Mouse (Mus musculus) CH12.LX (cell line): Measurements from ENCODE around the gene Rxfp3. TPM values are rescaled to one million over a fixed set of nuclear protein-coding genes. Genes with fewer than 3 reads are reported as not detected.

Source experiments
- DNase-seq: peaks from one replicate; pipeline ENCODE4 v3.0.0-alpha.2; 2013; ENCODE audit errors: extremely low read depth
- H3K27ac ChIP-seq: 2 replicates; pipeline ENCODE4 v1.5.1; 2012; ENCODE audit warnings: low read depth, mild to moderate bottlenecking, control low read depth, moderate library complexity; ENCODE audit not compliant: insufficient read depth
- H3K27me3 ChIP-seq: replicated peaks from 2 replicates; pipeline ENCODE3; 2012; ENCODE audit warnings: inconsistent platforms
- H3K36me3 ChIP-seq, 2 experiments: replicated peaks in 1 of 2; 2 replicates each; pipeline versions ENCODE3 to v1.6.1; 2012; ENCODE audit warnings: inconsistent platforms in 1 of 2, low read length in 1 of 2, mild to moderate bottlenecking in 1 of 2, mixed read lengths in 1 of 2, moderate library complexity in 1 of 2; ENCODE audit not compliant: control insufficient read depth in 1 of 2, insufficient read depth in 1 of 2
- H3K4me1 ChIP-seq, 2 experiments: 2 replicates each; pipeline ENCODE4 v1.6.1; 2012; ENCODE audit warnings: inconsistent platforms in 1 of 2, moderate library complexity in 1 of 2; ENCODE audit not compliant: insufficient read depth in 2 of 2, control insufficient read depth in 1 of 2
- H3K4me2 ChIP-seq: 2 replicates; pipeline ENCODE4 v1.6.1; 2012; ENCODE audit warnings: low read depth, mild to moderate bottlenecking, control low read depth; ENCODE audit not compliant: poor library complexity, insufficient read depth, severe bottlenecking
- H3K4me3 ChIP-seq, 3 experiments: fragments of 150-350 bp in 1 of 3; sonication (generic) in 1 of 3; replicated peaks in 1 of 3; 2 replicates each; pipeline versions ENCODE3 to v1.5.1; 2011 to 2012; ENCODE audit warnings: low read depth in 2 of 3, low read length in 2 of 3, mild to moderate bottlenecking in 2 of 3, moderate library complexity in 2 of 3, control low read depth in 1 of 3, improper control_type of control experiment in 1 of 3, inconsistent platforms in 1 of 3, mixed read lengths in 1 of 3; ENCODE audit not compliant: poor library complexity in 1 of 3
- H3K79me2 ChIP-seq: replicated peaks from 2 replicates; pipeline ENCODE4 v1.6.1; 2012; ENCODE audit warnings: mild to moderate bottlenecking, moderate library complexity; ENCODE audit not compliant: control insufficient read depth, poor library complexity, insufficient read depth, severe bottlenecking; ENCODE audit errors: extremely low read depth
- H3K9ac ChIP-seq: 2 replicates; pipeline ENCODE4 v1.6.1; 2012; ENCODE audit warnings: low read depth, mild to moderate bottlenecking, control low read depth, moderate library complexity; ENCODE audit not compliant: insufficient read depth
- H3K9me3 ChIP-seq: replicated peaks from 2 replicates; pipeline ENCODE3; 2012; ENCODE audit warnings: low read length, inconsistent platforms, mixed read lengths
- CTCF ChIP-seq, 2 experiments: IDR thresholded peaks in 1 of 2; conservative IDR thresholded peaks in 1 of 2; 2 replicates each; pipeline ENCODE4 v1.5.1; 2011 to 2012; ENCODE audit warnings: low read depth in 2 of 2, low read length in 2 of 2, improper control_type of control experiment in 1 of 2, inconsistent platforms in 1 of 2, mild to moderate bottlenecking in 1 of 2, moderate library complexity in 1 of 2
- ELF1 ChIP-seq: IDR thresholded peaks from 2 replicates; pipeline ENCODE4 v1.6.1; 2014; ENCODE audit warnings: low read depth, mild to moderate bottlenecking, inconsistent platforms, low read length, improper control_type of control experiment
- EP300 ChIP-seq: IDR thresholded peaks from 2 replicates; pipeline ENCODE4 v1.6.1; 2011; ENCODE audit warnings: low read length, improper control_type of control experiment
- HCFC1 ChIP-seq: IDR thresholded peaks from 2 replicates; pipeline ENCODE4 v1.6.1; 2012; ENCODE audit warnings: low read depth, mild to moderate bottlenecking, inconsistent platforms, low read length, improper control_type of control experiment
- IRF4 ChIP-seq: IDR thresholded peaks from 2 replicates; pipeline ENCODE4 v1.6.1; 2014; ENCODE audit warnings: low read depth, mild to moderate bottlenecking, inconsistent platforms, low read length, improper control_type of control experiment
- JUN ChIP-seq: IDR thresholded peaks from 2 replicates; pipeline ENCODE4 v1.6.1; 2011; ENCODE audit warnings: low read depth, mild to moderate bottlenecking, low read length, improper control_type of control experiment, moderate library complexity; ENCODE audit not compliant: insufficient read depth
- JUND ChIP-seq: conservative IDR thresholded peaks from 2 replicates; pipeline ENCODE4 v1.6.1; 2011; ENCODE audit warnings: low read depth, low read length, improper control_type of control experiment
- KAT2A ChIP-seq: IDR thresholded peaks from 2 replicates; pipeline ENCODE4 v1.6.1; 2012; ENCODE audit warnings: low read length, improper control_type of control experiment, inconsistent platforms; ENCODE audit not compliant: insufficient replicate concordance
- MAFK ChIP-seq: IDR thresholded peaks from 2 replicates; pipeline ENCODE4 v1.6.1; 2011; ENCODE audit warnings: low read length, improper control_type of control experiment; ENCODE audit not compliant: insufficient replicate concordance
- MEF2A ChIP-seq: IDR thresholded peaks from 2 replicates; pipeline ENCODE4 v1.6.1; 2014; ENCODE audit warnings: low read depth, mild to moderate bottlenecking, inconsistent platforms, low read length, improper control_type of control experiment, borderline replicate concordance
- MYC ChIP-seq: IDR thresholded peaks from 2 replicates; pipeline ENCODE4 v1.6.1; 2011; ENCODE audit warnings: low read depth, mild to moderate bottlenecking, improper control_type of control experiment, low read length
- POLR2AphosphoS2 ChIP-seq: IDR thresholded peaks from 2 replicates; pipeline ENCODE4 v1.6.1; 2011; ENCODE audit warnings: low read depth, low read length, improper control_type of control experiment
- RAD21 ChIP-seq: IDR thresholded peaks from 2 replicates; pipeline ENCODE4 v1.6.1; 2011; ENCODE audit warnings: low read depth, mild to moderate bottlenecking, low read length, improper control_type of control experiment, moderate library complexity
- ZMIZ1 ChIP-seq: IDR thresholded peaks from 2 replicates; pipeline ENCODE4 v1.6.1; 2012; ENCODE audit warnings: low read depth, mild to moderate bottlenecking, inconsistent platforms, low read length, improper control_type of control experiment
- ZNF384 ChIP-seq: IDR thresholded peaks from 2 replicates; pipeline ENCODE4 v1.6.1; 2012; ENCODE audit warnings: low read depth, low read length, improper control_type of control experiment, inconsistent platforms
- dilution Hi-C: fragments of 300-500 bp; cut with MboI; formaldehyde crosslinking; loops from 2 replicates; pipeline ENCODE4 v1.14.3; 2020; ENCODE audit warnings: low sequenced_read_pairs; ENCODE audit not compliant: extremely low pct_unique_long_range_greater_than_20kb, extremely low pct_ligation_motif_present
- in situ Hi-C: fragments of 300-500 bp; cut with MboI; formaldehyde crosslinking; loops from 3 replicates; pipeline ENCODE4 v1.14.3; 2019; ENCODE audit warnings: low sequenced_read_pairs, low pct_ligation_motif_present, low pct_unique_long_range_greater_than_20kb, mixed read lengths
- polyA plus RNA-seq: library from polyadenylated mRNA; unstranded; fragments of >175 nt; gene quantifications from 2 replicates; pipeline ENCODE4 v1.2.1, GENCODE M21; 2012; ENCODE audit warnings: low read depth; ENCODE audit not compliant: insufficient read length
- total RNA-seq, 2 experiments: library from RNA; depleted of rRNA; stranded (reverse); fragments of 300-350 nt in 1 of 2; fragments of >200 nt in 1 of 2; gene quantifications; 2 replicates each; pipeline ENCODE4 v1.2.3; 2012 to 2014

Gene Rxfp3
- total and polyA plus RNA-seq, 3 experiments = not detected

DNA sequence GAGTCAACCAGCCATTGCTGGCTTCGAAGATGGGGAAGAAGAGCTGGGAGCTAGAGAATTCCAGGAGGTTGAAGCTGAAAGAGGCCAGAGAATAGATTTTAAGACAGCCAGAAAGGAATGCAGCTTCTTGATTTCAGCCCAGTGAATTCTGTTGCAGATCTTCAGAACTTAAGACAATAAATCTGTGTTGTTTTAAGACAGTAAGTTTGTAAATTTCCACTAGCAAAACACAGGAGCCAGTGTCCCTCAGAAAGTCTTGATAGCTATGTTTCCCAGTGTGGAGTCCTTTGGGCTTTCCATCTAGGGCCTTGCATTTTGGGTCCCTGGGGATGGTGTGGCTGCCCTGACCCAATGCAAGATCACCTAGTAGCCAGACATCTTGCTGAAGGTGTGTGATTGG is 25.1 kb upstream of the Rxfp3 start:
- no peak for TF ChIP-seq MEF2A
- TF ChIP-seq ELF1 = no peak
- no peak for TF ChIP-seq MAFK
- no peak for TF ChIP-seq RAD21
- TF ChIP-seq POLR2AphosphoS2 = no peak
- TF ChIP-seq KAT2A = no peak
- no peak for TF ChIP-seq ZMIZ1
- no peak for TF ChIP-seq JUN
- no peak for TF ChIP-seq IRF4
- TF ChIP-seq HCFC1 = no peak
- TF ChIP-seq CTCF (conservative IDR thresholded peaks at IDR 0.05 in 1 of 2, IDR thresholded peaks at IDR 0.05 in 1 of 2; ENCODE audit: low read depth in 2 of 2, low read length in 2 of 2) = no peak
- H3K9me3 ChIP-seq = no peaks in the 10 kb centered on the region
- DNase-seq = no peak
- H3K36me3 ChIP-seq = no peaks in the 10 kb centered on the region
- H3K27ac ChIP-seq = no peak overlapping the region
- no peak overlapping the region for H3K4me3 ChIP-seq
- no peak overlapping the region for H3K4me2 ChIP-seq
- in situ Hi-C loops (no loop called here), dilution Hi-C loops (no loop called here)
- no peak overlapping the region for H3K9ac ChIP-seq
- 0 out of 4 replicates have a peak, but pooled peaks cover 0 to 3% of the 10 kb centered on the region in 2 experiments for H3K4me1 ChIP-seq
- H3K79me2 ChIP-seq = no peaks in the 10 kb centered on the region
- no peaks in the 10 kb centered on the region for H3K27me3 ChIP-seq

DNA sequence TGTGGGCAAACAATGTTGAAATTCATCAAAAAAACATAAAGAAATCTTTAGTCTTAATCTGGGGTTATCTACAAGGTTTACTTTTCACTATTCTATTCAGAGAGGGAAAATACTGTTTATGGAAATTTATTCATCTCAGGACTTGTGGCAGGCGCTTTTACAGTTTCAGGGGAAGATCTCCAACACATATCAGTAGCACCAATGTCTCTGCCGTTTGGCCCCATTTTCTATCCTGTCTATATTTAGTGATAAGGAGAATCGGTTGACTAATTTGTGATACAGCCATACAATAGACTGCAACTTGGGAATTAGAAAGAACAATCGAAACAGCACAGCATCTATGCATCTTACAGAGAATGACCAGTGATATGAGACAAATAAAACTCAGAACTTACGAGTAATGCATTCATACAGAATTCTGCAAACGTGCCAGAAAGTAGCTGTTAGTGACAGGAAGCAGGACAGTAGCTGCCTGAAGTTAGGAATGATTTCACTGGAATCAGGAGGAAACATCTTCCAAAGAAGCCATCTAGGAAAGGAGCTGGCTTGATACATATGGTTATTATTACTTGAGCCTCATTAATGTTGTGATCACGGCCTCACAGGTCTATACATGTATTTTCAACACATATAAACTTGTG is 16.8 kb upstream of the Rxfp3 start:
- DNase-seq = no peak
- H3K4me1 ChIP-seq = peaks cover 0 to 13% of the 10 kb centered on the region in 2 experiments; a peak in 3 of 4 replicates
- dilution Hi-C loops (no loop called here), in situ Hi-C loops (no loop called here)
- TF ChIP-seq ZNF384 = 0 out of 2 replicates have a peak, but pooled peaks have one; percentile 53
- TF ChIP-seq MAFK = no peak
- peak; percentile 77 for TF ChIP-seq EP300
- no peak for TF ChIP-seq MYC
- peak; percentile 50; the same call in 1 of the 2 replicates for TF ChIP-seq JUND
- peak; percentile 52; the same call in 1 of the 2 replicates for TF ChIP-seq MEF2A
- no peak for TF ChIP-seq POLR2AphosphoS2
- no peak for TF ChIP-seq CTCF (conservative IDR thresholded peaks at IDR 0.05 in 1 of 2, IDR thresholded peaks at IDR 0.05 in 1 of 2; ENCODE audit: low read depth in 2 of 2, low read length in 2 of 2)
- TF ChIP-seq IRF4 = peak; percentile 88
- TF ChIP-seq JUN = peak; percentile 62; the same call in 1 of the 2 replicates
- no peak for TF ChIP-seq HCFC1
- no peaks in the 10 kb centered on the region for H3K79me2 ChIP-seq
- no peaks in the 10 kb centered on the region for H3K27me3 ChIP-seq
- H3K9me3 ChIP-seq = no peaks in the 10 kb centered on the region
- no peak overlapping the region for H3K4me2 ChIP-seq
- no peak overlapping the region for H3K27ac ChIP-seq
- no peak overlapping the region for H3K9ac ChIP-seq
- no peak overlapping the region for H3K4me3 ChIP-seq
- no peaks in the 10 kb centered on the region for H3K36me3 ChIP-seq
